Mouse (Mus musculus): ENCODE results near the gene Lrfn3. TPM values are rescaled to one million over a fixed set of nuclear protein-coding genes. Genes with fewer than 3 reads are reported as not detected.

Gene Lrfn3
- polyA plus RNA-seq, 1 experiment from 2014 or later: 12.2 TPM

- Histone ChIP-seq H3K27ac (ENCODE audit: low read depth, low read length) (no peak overlapping the region), H3K4me2 (ENCODE audit: low read depth, low read length) (no peak overlapping the region), H3K4me1 (ENCODE audit: control insufficient read depth, insufficient read depth, low read length) (0 out of 2 replicates have a peak, but pooled peaks cover 2% of the 10 kb centered on the region), H3K36me3 (ENCODE audit: control insufficient read depth, insufficient read depth, low read length) (no peaks in the 10 kb centered on the region), H3K9ac (replicated peaks; ENCODE audit: low read depth, low read length) (no peak overlapping the region), H3K27me3 (ENCODE audit: control insufficient read depth, insufficient read depth, low read length) (peaks cover 6% of the 10 kb centered on the region; the same call in 1 of the 2 replicates), H3K4me3 (ENCODE audit: low read depth, low read length) (no peak overlapping the region), H3K9me3 (ENCODE audit: control insufficient read depth, low read length) (no peaks in the 10 kb centered on the region)
- no peak for ATAC-seq (ENCODE audit: low read depth)
- 69% methylated on average over 5 of the region's 5 CpGs for WGBS
These were observed 28.0 kb downstream of the Lrfn3 start for GRCm38 (mm10) chr7:30334563-30334962.

GRCm38 (mm10) chr7:30333436-30333835 is 29.1 kb downstream of the Lrfn3 start:
- Histone ChIP-seq H3K4me1 (ENCODE audit: control insufficient read depth, insufficient read depth, low read length) (0 out of 2 replicates have a peak, but pooled peaks cover 2% of the 10 kb centered on the region), H3K36me3 (ENCODE audit: control insufficient read depth, insufficient read depth, low read length) (no peaks in the 10 kb centered on the region), H3K9me3 (ENCODE audit: control insufficient read depth, low read length) (no peaks in the 10 kb centered on the region), H3K4me3 (ENCODE audit: low read depth, low read length) (no peak overlapping the region), H3K4me2 (ENCODE audit: low read depth, low read length) (no peak overlapping the region), H3K27ac (ENCODE audit: low read depth, low read length) (no peak overlapping the region), H3K9ac (replicated peaks; ENCODE audit: low read depth, low read length) (no peak overlapping the region), H3K27me3 (ENCODE audit: control insufficient read depth, insufficient read depth, low read length) (peaks cover 6% of the 10 kb centered on the region; the same call in 1 of the 2 replicates)
- WGBS: 30% methylated on average over 4 of the region's 4 CpGs
- ATAC-seq (ENCODE audit: low read depth): peak; percentile 56; the same call in 1 of the 2 replicates

- Histone ChIP-seq H3K27ac (ENCODE audit: low read depth, low read length) (no peak overlapping the region), H3K4me1 (ENCODE audit: control insufficient read depth, insufficient read depth, low read length) (0 out of 2 replicates have a peak, but pooled peaks cover 2% of the 10 kb centered on the region), H3K4me3 (ENCODE audit: low read depth, low read length) (no peak overlapping the region), H3K9me3 (ENCODE audit: control insufficient read depth, low read length) (no peaks in the 10 kb centered on the region), H3K36me3 (ENCODE audit: control insufficient read depth, insufficient read depth, low read length) (no peaks in the 10 kb centered on the region), H3K9ac (replicated peaks; ENCODE audit: low read depth, low read length) (no peak overlapping the region), H3K4me2 (ENCODE audit: low read depth, low read length) (peak overlapping the region; percentile 27; the same call in 1 of the 2 replicates), H3K27me3 (ENCODE audit: control insufficient read depth, insufficient read depth, low read length) (peaks cover 6% of the 10 kb centered on the region; the same call in 1 of the 2 replicates)
- WGBS: 63% methylated on average over 18 of the region's 18 CpGs
- ATAC-seq (ENCODE audit: low read depth): no peak
These were observed 29.8 kb downstream of the Lrfn3 start for GRCm38 (mm10) chr7:30332622-30333259.

- WGBS: 2% methylated on average over 13 of the region's 13 CpGs
- Histone ChIP-seq H3K27me3 (ENCODE audit: control insufficient read depth, insufficient read depth, low read length) (peaks cover 6% of the 10 kb centered on the region; the same call in 1 of the 2 replicates), H3K4me3 (ENCODE audit: low read depth, low read length) (peak overlapping the region; percentile 16; the same call in 1 of the 2 replicates), H3K4me1 (ENCODE audit: control insufficient read depth, insufficient read depth, low read length) (0 out of 2 replicates have a peak, but pooled peaks cover 2% of the 10 kb centered on the region), H3K36me3 (ENCODE audit: control insufficient read depth, insufficient read depth, low read length) (no peaks in the 10 kb centered on the region), H3K9me3 (ENCODE audit: control insufficient read depth, low read length) (no peaks in the 10 kb centered on the region), H3K4me2 (ENCODE audit: low read depth, low read length) (peak overlapping the region; percentile 27), H3K9ac (replicated peaks; ENCODE audit: low read depth, low read length) (peak overlapping the region; percentile 32; the same call in 1 of the 2 replicates), H3K27ac (ENCODE audit: low read depth, low read length) (peak overlapping the region; percentile 40; the same call in 1 of the 2 replicates)
- peak; percentile 94 for ATAC-seq (ENCODE audit: low read depth)
These were observed 30.7 kb downstream of the Lrfn3 start for GRCm38 (mm10) chr7:30331887-30332286.

GRCm38 (mm10) chr7:30328379-30328778 is 34.2 kb downstream of the Lrfn3 start:
- no peak overlapping the region for H3K9ac ChIP-seq (replicated peaks; ENCODE audit: low read depth, low read length)
- H3K9me3 ChIP-seq (ENCODE audit: control insufficient read depth, low read length): no peaks in the 10 kb centered on the region
- WGBS: 19% methylated on average over 10 of the region's 10 CpGs
- H3K27ac ChIP-seq (ENCODE audit: low read depth, low read length): no peak overlapping the region
- no peaks in the 10 kb centered on the region for H3K4me1 ChIP-seq (ENCODE audit: control insufficient read depth, insufficient read depth, low read length)
- no peak for ATAC-seq (ENCODE audit: low read depth)
- H3K4me3 ChIP-seq (ENCODE audit: low read depth, low read length): no peak overlapping the region
- no peak overlapping the region for H3K4me2 ChIP-seq (ENCODE audit: low read depth, low read length)
- H3K27me3 ChIP-seq (ENCODE audit: control insufficient read depth, insufficient read depth, low read length): no peaks in the 10 kb centered on the region
- no peaks in the 10 kb centered on the region for H3K36me3 ChIP-seq (ENCODE audit: control insufficient read depth, insufficient read depth, low read length)

- Histone ChIP-seq H3K4me2 (ENCODE audit: low read depth, low read length) (no peak overlapping the region), H3K36me3 (ENCODE audit: control insufficient read depth, insufficient read depth, low read length) (no peaks in the 10 kb centered on the region), H3K9me3 (ENCODE audit: control insufficient read depth, low read length) (no peaks in the 10 kb centered on the region), H3K4me3 (ENCODE audit: low read depth, low read length) (no peak overlapping the region), H3K27me3 (ENCODE audit: control insufficient read depth, insufficient read depth, low read length) (no peaks in the 10 kb centered on the region), H3K4me1 (ENCODE audit: control insufficient read depth, insufficient read depth, low read length) (no peaks in the 10 kb centered on the region), H3K27ac (ENCODE audit: low read depth, low read length) (no peak overlapping the region), H3K9ac (replicated peaks; ENCODE audit: low read depth, low read length) (no peak overlapping the region)
- WGBS: 45% methylated on average over 15 of the region's 15 CpGs
- ATAC-seq (ENCODE audit: low read depth): no peak
These were observed 35.4 kb downstream of the Lrfn3 start for GRCm38 (mm10) chr7:30327140-30327539.

GRCm38 (mm10) chr7:30326427-30326826 is 36.1 kb downstream of the Lrfn3 start:
- Histone ChIP-seq H3K4me1 (ENCODE audit: control insufficient read depth, insufficient read depth, low read length) (peaks cover under 1% of the 10 kb centered on the region), H3K27me3 (ENCODE audit: control insufficient read depth, insufficient read depth, low read length) (no peaks in the 10 kb centered on the region), H3K4me3 (ENCODE audit: low read depth, low read length) (no peak overlapping the region), H3K36me3 (ENCODE audit: control insufficient read depth, insufficient read depth, low read length) (no peaks in the 10 kb centered on the region), H3K9me3 (ENCODE audit: control insufficient read depth, low read length) (no peaks in the 10 kb centered on the region), H3K4me2 (ENCODE audit: low read depth, low read length) (no peak overlapping the region), H3K27ac (ENCODE audit: low read depth, low read length) (no peak overlapping the region), H3K9ac (replicated peaks; ENCODE audit: low read depth, low read length) (no peak overlapping the region)
- ATAC-seq (ENCODE audit: low read depth): no peak

GRCm38 (mm10) chr7:30325364-30325763 is 37.2 kb downstream of the Lrfn3 start:
- Histone ChIP-seq H3K4me2 (ENCODE audit: low read depth, low read length) (no peak overlapping the region), H3K9me3 (ENCODE audit: control insufficient read depth, low read length) (no peaks in the 10 kb centered on the region), H3K4me3 (ENCODE audit: low read depth, low read length) (no peak overlapping the region), H3K27ac (ENCODE audit: low read depth, low read length) (no peak overlapping the region), H3K27me3 (ENCODE audit: control insufficient read depth, insufficient read depth, low read length) (no peaks in the 10 kb centered on the region), H3K36me3 (ENCODE audit: control insufficient read depth, insufficient read depth, low read length) (no peaks in the 10 kb centered on the region), H3K9ac (replicated peaks; ENCODE audit: low read depth, low read length) (no peak overlapping the region), H3K4me1 (ENCODE audit: control insufficient read depth, insufficient read depth, low read length) (peaks cover 9% of the 10 kb centered on the region)
- 42% methylated on average over 2 of the region's 2 CpGs for WGBS
- ATAC-seq (ENCODE audit: low read depth): no peak

- H3K4me1 ChIP-seq (ENCODE audit: control insufficient read depth, insufficient read depth, low read length): peaks cover 9% of the 10 kb centered on the region
- ATAC-seq (ENCODE audit: low read depth): no peak
- H3K9me3 ChIP-seq (ENCODE audit: control insufficient read depth, low read length): no peaks in the 10 kb centered on the region
- H3K4me3 ChIP-seq (ENCODE audit: low read depth, low read length): no peak overlapping the region
- no peak overlapping the region for H3K4me2 ChIP-seq (ENCODE audit: low read depth, low read length)
- 82% methylated on average over 5 of the region's 5 CpGs for WGBS
- no peaks in the 10 kb centered on the region for H3K36me3 ChIP-seq (ENCODE audit: control insufficient read depth, insufficient read depth, low read length)
- no peak overlapping the region for H3K9ac ChIP-seq (replicated peaks; ENCODE audit: low read depth, low read length)
- no peak overlapping the region for H3K27ac ChIP-seq (ENCODE audit: low read depth, low read length)
- no peaks in the 10 kb centered on the region for H3K27me3 ChIP-seq (ENCODE audit: control insufficient read depth, insufficient read depth, low read length)
These were observed 38.1 kb downstream of the Lrfn3 start for GRCm38 (mm10) chr7:30324300-30324944.
